Mouse (Mus musculus): ENCODE data around the gene Iffo2. TPM values are rescaled to one million over a fixed set of nuclear protein-coding genes. Genes with fewer than 3 reads are reported as not detected.

The Iffo2 gene
- polyA plus RNA-seq, 1 experiment: 1.2 TPM

- H3K27ac ChIP-seq (ENCODE audit: control insufficient read depth, insufficient read depth, low read depth, low read length): no peak overlapping the region
- TF ChIP-seq POLR2A (IDR thresholded peaks at IDR 0.05; ENCODE audit: control insufficient read depth, low read depth, low read length) (no peak), CTCF (IDR thresholded peaks at IDR 0.05; ENCODE audit: control insufficient read depth, insufficient read depth, insufficient replicate concordance, low read depth, low read length) (no peak)
- H3K4me1 ChIP-seq (ENCODE audit: control insufficient read depth, insufficient read depth, low read length): no peaks in the 10 kb centered on the region; the same call in 1 of the 2 replicates
- H3K4me3 ChIP-seq (ENCODE audit: control insufficient read depth, low read depth, low read length): no peak overlapping the region
- H3K27me3 ChIP-seq (ENCODE audit: control insufficient read depth, insufficient read depth, low read length): no peaks in the 10 kb centered on the region
- H3K36me3 ChIP-seq (ENCODE audit: control insufficient read depth, insufficient read depth, low read length): no peaks in the 10 kb centered on the region
Observed at GRCm38 (mm10) chr4:139582346-139582745, 52.0 kb downstream of the Iffo2 start.

GRCm38 (mm10) chr4:139582903-139583302 is 52.6 kb downstream of the Iffo2 start:
- no peaks in the 10 kb centered on the region; the same call in 1 of the 2 replicates for H3K4me1 ChIP-seq (ENCODE audit: control insufficient read depth, insufficient read depth, low read length)
- no peaks in the 10 kb centered on the region for H3K27me3 ChIP-seq (ENCODE audit: control insufficient read depth, insufficient read depth, low read length)
- TF ChIP-seq CTCF (IDR thresholded peaks at IDR 0.05; ENCODE audit: control insufficient read depth, insufficient read depth, insufficient replicate concordance, low read depth, low read length) (no peak), POLR2A (IDR thresholded peaks at IDR 0.05; ENCODE audit: control insufficient read depth, low read depth, low read length) (no peak)
- no peak overlapping the region for H3K4me3 ChIP-seq (ENCODE audit: control insufficient read depth, low read depth, low read length)
- no peaks in the 10 kb centered on the region for H3K36me3 ChIP-seq (ENCODE audit: control insufficient read depth, insufficient read depth, low read length)
- no peak overlapping the region for H3K27ac ChIP-seq (ENCODE audit: control insufficient read depth, insufficient read depth, low read depth, low read length)

- no peaks in the 10 kb centered on the region; the same call in 1 of the 2 replicates for H3K4me1 ChIP-seq (ENCODE audit: control insufficient read depth, insufficient read depth, low read length)
- no peak overlapping the region for H3K27ac ChIP-seq (ENCODE audit: control insufficient read depth, insufficient read depth, low read depth, low read length)
- TF ChIP-seq POLR2A (IDR thresholded peaks at IDR 0.05; ENCODE audit: control insufficient read depth, low read depth, low read length): no peak
- TF ChIP-seq CTCF (IDR thresholded peaks at IDR 0.05; ENCODE audit: control insufficient read depth, insufficient read depth, insufficient replicate concordance, low read depth, low read length): no peak
- no peaks in the 10 kb centered on the region for H3K36me3 ChIP-seq (ENCODE audit: control insufficient read depth, insufficient read depth, low read length)
- no peak overlapping the region for H3K4me3 ChIP-seq (ENCODE audit: control insufficient read depth, low read depth, low read length)
- no peaks in the 10 kb centered on the region for H3K27me3 ChIP-seq (ENCODE audit: control insufficient read depth, insufficient read depth, low read length)
Observed at GRCm38 (mm10) chr4:139583629-139584245, 53.4 kb downstream of the Iffo2 start.

GRCm38 (mm10) chr4:139584704-139585103 is 54.4 kb downstream of the Iffo2 start:
- H3K4me3 ChIP-seq (ENCODE audit: control insufficient read depth, low read depth, low read length): no peak overlapping the region
- TF ChIP-seq CTCF (IDR thresholded peaks at IDR 0.05; ENCODE audit: control insufficient read depth, insufficient read depth, insufficient replicate concordance, low read depth, low read length) (no peak), POLR2A (IDR thresholded peaks at IDR 0.05; ENCODE audit: control insufficient read depth, low read depth, low read length) (no peak)
- H3K27ac ChIP-seq (ENCODE audit: control insufficient read depth, insufficient read depth, low read depth, low read length): no peak overlapping the region
- H3K36me3 ChIP-seq (ENCODE audit: control insufficient read depth, insufficient read depth, low read length): no peaks in the 10 kb centered on the region
- no peaks in the 10 kb centered on the region for H3K27me3 ChIP-seq (ENCODE audit: control insufficient read depth, insufficient read depth, low read length)
- H3K4me1 ChIP-seq (ENCODE audit: control insufficient read depth, insufficient read depth, low read length): no peaks in the 10 kb centered on the region; the same call in 1 of the 2 replicates

- TF ChIP-seq CTCF (IDR thresholded peaks at IDR 0.05; ENCODE audit: control insufficient read depth, insufficient read depth, insufficient replicate concordance, low read depth, low read length) (no peak), POLR2A (IDR thresholded peaks at IDR 0.05; ENCODE audit: control insufficient read depth, low read depth, low read length) (no peak)
- Histone ChIP-seq H3K36me3 (ENCODE audit: control insufficient read depth, insufficient read depth, low read length) (no peaks in the 10 kb centered on the region), H3K4me1 (ENCODE audit: control insufficient read depth, insufficient read depth, low read length) (no peaks in the 10 kb centered on the region; the same call in 1 of the 2 replicates)
Observed at GRCm38 (mm10) chr4:139585713-139586112, 55.4 kb downstream of the Iffo2 start.

GRCm38 (mm10) chr4:139587370-139587769 is 57.0 kb downstream of the Iffo2 start:
- TF ChIP-seq POLR2A (IDR thresholded peaks at IDR 0.05; ENCODE audit: control insufficient read depth, low read depth, low read length): no peak
- no peak for TF ChIP-seq CTCF (IDR thresholded peaks at IDR 0.05; ENCODE audit: control insufficient read depth, insufficient read depth, insufficient replicate concordance, low read depth, low read length)
- Histone ChIP-seq H3K27me3 (ENCODE audit: control insufficient read depth, insufficient read depth, low read length) (no peaks in the 10 kb centered on the region), H3K4me1 (ENCODE audit: control insufficient read depth, insufficient read depth, low read length) (no peaks in the 10 kb centered on the region; the same call in 1 of the 2 replicates), H3K36me3 (ENCODE audit: control insufficient read depth, insufficient read depth, low read length) (no peaks in the 10 kb centered on the region), H3K27ac (ENCODE audit: control insufficient read depth, insufficient read depth, low read depth, low read length) (no peak overlapping the region), H3K4me3 (ENCODE audit: control insufficient read depth, low read depth, low read length) (no peak overlapping the region)

More at GRCm38 (mm10) chr4:139585713-139586112, 55.4 kb downstream of the Iffo2 start:
- no peak overlapping the region for H3K4me3 ChIP-seq (ENCODE audit: control insufficient read depth, low read depth, low read length)
- no peaks in the 10 kb centered on the region for H3K27me3 ChIP-seq (ENCODE audit: control insufficient read depth, insufficient read depth, low read length)
- no peak overlapping the region for H3K27ac ChIP-seq (ENCODE audit: control insufficient read depth, insufficient read depth, low read depth, low read length)

GRCm38 (mm10) chr4:139587773-139588172 is 57.4 kb downstream of the Iffo2 start:
- H3K27me3 ChIP-seq (ENCODE audit: control insufficient read depth, insufficient read depth, low read length): no peaks in the 10 kb centered on the region
- H3K27ac ChIP-seq (ENCODE audit: control insufficient read depth, insufficient read depth, low read depth, low read length): no peak overlapping the region
- H3K36me3 ChIP-seq (ENCODE audit: control insufficient read depth, insufficient read depth, low read length): no peaks in the 10 kb centered on the region
- H3K4me3 ChIP-seq (ENCODE audit: control insufficient read depth, low read depth, low read length): no peak overlapping the region
- H3K4me1 ChIP-seq (ENCODE audit: control insufficient read depth, insufficient read depth, low read length): no peaks in the 10 kb centered on the region; the same call in 1 of the 2 replicates
- TF ChIP-seq CTCF (IDR thresholded peaks at IDR 0.05; ENCODE audit: control insufficient read depth, insufficient read depth, insufficient replicate concordance, low read depth, low read length): no peak
- TF ChIP-seq POLR2A (IDR thresholded peaks at IDR 0.05; ENCODE audit: control insufficient read depth, low read depth, low read length): no peak
